Mouse (Mus musculus) heart, adult 8-10 months (tissue): ENCODE measurements around the gene Arhgef10l. TPM values are rescaled to one million over a fixed set of nuclear protein-coding genes. Genes with fewer than 3 reads are reported as not detected.

Source experiments
- DNase-seq: peaks from one replicate; pipeline ENCODE4 v3.0.0; 2022; ENCODE audit warnings: low spot score
- total RNA-seq, 4 experiments: library from RNA; stranded (reverse); gene quantifications; 2 replicates each; pipeline ENCODE4 v1.2.4; 2022

Arhgef10l gene
- total RNA-seq, 4 experiments from 2014 or later, result 59.6 to 80.5 (median 71.9) TPM

DNA sequence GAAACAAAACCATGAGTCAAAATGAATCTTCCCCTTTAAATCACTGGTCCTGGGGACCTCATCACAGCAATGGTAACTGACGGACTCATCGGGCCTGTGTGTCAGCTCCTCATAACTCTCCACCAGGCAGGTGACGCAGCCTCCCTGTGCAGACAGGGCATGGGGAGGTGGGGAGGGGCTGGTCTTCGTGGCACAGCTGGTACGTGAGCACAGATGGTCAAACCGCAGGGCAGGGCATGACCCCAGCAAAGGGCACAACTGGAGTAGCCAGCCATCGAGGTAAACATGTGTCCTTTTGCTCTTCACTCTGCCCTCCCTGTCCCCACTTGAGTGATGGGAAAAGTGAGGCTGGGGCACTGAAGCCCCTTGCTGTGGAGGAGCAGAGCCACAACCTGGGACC, 59.0 kb downstream of the Arhgef10l start:
- DNase-seq, result no peak

DNA sequence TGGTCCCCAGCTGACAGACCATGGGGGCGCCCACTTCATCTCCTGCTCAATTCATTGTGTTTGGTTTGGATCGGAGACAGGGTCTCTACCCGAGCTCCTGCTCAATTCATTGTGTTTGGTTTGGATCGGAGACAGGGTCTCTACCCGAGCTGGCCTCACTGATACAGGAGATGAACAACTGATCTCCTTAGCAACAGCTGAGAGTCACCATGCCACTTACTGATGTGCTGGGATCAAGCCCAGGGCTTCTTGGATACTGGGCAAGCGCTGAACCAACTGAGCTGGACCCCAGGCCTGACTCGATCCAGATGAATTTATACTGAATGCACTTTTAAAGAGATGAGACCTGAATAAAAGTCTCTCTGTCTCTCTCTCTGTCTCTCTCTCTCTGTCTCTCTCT, 59.6 kb downstream of the Arhgef10l start:
- DNase-seq, result no peak

- no peak for DNase-seq
Observed at GRCm38 (mm10) chr4:140605790-140606189, 60.0 kb downstream of the Arhgef10l start.

GRCm38 (mm10) chr4:140605247-140605646, 60.6 kb downstream of the Arhgef10l start:
- DNase-seq, result no peak

- DNase-seq, result no peak
Observed at GRCm38 (mm10) chr4:140604541-140604940, 61.3 kb downstream of the Arhgef10l start.

GRCm38 (mm10) chr4:140602022-140602421, 63.8 kb downstream of the Arhgef10l start:
- DNase-seq, result no peak

GRCm38 (mm10) chr4:140601153-140601552, 64.7 kb downstream of the Arhgef10l start:
- DNase-seq, result no peak

GRCm38 (mm10) chr4:140598846-140599245, 67.0 kb downstream of the Arhgef10l start:
- DNase-seq, result no peak

DNA sequence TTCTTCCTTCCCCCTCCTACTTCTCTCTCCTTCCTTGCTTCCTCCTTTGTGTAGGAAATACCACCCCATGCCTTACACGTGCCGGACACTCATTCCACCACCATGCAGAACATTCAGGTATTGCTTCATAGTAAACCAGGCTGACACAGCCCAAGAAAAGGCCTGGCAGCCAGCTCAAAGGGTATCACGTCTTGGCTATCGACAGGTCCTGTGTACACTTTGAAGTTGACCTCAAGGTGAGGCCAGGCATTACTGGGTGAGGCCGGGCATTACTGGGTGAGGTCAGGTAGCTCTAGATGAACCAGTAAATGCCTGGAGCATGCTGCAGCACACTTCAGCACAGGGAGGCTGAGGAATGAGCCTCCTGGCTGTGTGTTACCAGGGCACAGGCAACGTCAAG, 67.9 kb downstream of the Arhgef10l start:
- no peak for DNase-seq

- no peak for DNase-seq
Observed at GRCm38 (mm10) chr4:140597378-140597777, 68.4 kb downstream of the Arhgef10l start.

GRCm38 (mm10) chr4:140593771-140594505, 71.9 kb downstream of the Arhgef10l start:
- no peak for DNase-seq

DNA sequence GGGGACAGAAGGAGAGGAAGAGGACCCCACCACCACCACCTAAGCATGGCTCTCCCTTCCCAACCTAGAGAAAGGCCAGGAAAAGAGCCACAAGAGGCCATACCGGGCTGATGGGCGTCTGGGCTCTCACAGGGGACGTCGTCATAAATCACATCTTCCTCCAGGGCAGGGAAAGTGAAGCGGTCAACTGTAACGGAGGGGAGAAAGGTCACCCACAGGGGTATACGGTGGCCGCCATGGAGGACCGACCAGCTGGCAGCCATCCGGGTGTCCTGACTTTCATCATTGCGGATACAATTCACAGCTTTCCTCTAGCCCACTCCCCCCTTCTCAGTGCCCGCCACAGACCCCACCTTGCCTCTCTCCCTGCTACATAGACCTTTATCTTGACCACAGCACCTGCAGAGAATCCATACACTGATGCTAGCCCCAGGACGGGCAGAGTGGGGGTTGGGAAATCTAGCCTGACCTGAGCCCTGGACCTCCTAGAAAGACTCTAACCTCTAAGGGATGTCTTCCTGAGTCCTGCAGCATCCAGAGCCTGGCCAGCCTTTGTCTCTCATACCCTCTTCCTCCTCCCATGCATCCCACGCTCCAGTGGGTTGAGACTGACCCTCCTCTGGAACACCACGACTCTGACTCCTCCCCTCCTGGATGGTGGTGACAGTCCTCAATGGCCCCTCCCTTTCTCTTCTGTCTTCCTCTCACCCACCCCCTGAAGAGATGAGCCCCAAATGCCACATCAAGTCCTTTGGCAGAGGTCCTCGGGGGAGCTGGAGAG, 72.6 kb downstream of the Arhgef10l start:
- DNase-seq, result no peak

- DNase-seq, result peak; percentile 85
Observed at GRCm38 (mm10) chr4:140592217-140592759, 73.5 kb downstream of the Arhgef10l start.

DNA sequence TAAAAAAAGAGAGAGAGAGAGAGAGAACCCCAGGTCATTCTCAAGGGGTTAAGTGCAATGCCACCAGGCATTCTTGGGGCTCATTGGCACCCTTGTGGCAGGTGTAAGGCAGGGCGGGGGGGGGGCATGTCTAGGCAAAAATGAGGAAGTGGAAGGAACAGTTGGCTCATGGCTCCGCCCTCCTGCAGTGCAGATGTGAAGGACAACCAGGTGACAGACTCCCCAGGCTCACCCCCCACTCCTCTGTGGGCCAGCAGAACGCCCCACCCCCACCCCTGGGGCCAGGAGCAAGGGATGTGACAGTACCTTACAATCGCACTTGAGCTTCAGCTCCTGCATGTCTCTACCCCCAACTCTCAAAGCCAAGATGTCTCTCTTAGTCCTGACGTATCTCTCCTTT, 79.3 kb downstream of the Arhgef10l start:
- no peak for DNase-seq

DNA sequence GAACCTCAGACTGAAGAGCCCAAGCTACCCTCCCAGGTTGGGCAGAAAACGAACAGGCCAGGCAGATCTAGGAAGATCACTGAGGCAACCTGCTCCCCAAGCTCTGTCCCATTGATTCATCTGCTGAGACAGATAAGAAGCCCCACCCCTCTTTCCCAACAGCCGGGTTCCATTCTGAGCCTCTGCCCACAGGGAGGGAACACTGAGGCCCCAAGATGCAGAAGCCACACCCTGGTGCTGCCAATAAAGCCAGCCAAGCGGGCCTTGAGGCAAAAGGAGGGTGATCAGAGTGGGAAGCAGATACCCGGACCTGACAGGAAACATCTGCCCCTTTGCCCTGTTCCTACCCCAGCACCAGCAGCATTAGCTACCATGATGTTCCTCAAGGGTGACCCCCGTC, 81.6 kb downstream of the Arhgef10l start:
- no peak for DNase-seq

DNA sequence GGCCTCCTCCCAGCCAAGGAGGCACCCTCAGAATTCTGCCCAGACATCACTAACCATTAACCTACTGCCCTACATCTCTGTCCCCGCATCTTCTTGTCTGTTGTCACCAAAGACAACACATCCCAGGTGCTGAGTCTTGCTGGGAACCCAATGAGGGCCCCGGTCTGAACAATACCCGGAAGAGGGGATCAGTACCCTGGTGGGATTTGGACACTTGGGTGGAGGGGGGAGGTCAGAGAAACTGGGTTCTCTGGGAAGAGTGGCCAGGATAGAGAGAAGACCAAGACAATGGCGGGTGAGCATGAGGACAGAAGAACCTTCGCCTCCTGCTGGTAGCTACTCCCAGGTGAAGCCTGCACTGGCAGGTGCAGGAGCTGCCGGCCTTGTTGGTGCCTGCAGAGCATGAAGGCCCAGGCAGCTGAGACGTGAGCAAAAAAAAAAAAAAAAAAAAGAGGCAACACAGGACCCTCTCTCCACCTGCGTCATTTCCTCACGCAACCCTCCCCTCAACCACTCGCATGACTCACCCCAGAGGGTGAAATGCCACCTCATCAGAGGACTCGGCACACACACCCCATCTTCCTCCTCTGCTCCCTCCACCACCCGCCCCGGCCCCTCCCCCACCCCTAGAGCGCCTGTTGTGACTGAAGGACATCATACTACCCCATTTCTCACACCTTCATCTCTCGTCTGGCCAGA, 83.3 kb downstream of the Arhgef10l start:
- no peak for DNase-seq

DNA sequence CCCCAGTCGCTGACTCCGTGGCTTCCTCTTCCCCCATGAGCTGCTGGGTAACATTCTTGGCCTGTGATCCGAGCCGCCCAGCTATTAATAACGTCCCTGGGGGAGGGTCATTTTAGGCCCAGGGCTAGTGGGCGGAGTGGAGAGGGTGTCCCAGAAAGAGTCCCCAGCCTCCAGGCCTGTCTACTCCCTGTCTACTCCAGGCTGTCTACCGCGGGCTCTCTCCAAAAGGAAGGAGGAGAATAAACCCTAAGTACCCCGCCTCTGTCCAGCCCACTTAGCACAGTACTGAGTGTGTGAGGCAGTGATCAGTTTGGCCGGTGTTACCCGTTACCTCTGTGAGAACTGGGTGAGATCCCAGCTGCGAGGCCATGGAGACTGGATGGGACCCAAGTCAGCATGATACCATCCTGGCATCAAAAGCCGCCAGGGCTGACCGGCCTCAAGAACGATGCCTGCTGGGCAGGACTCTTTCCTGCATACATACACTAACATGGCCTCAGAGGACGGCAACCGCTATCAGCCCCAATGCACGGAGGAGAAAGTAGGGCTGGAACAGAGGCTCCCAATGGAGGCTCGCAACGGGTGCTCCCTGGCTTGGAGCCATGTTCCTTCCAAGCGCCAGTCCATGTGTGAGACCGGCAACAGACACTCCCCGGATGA, 84.0 kb downstream of the Arhgef10l start:
- peak; percentile 85 for DNase-seq

DNA sequence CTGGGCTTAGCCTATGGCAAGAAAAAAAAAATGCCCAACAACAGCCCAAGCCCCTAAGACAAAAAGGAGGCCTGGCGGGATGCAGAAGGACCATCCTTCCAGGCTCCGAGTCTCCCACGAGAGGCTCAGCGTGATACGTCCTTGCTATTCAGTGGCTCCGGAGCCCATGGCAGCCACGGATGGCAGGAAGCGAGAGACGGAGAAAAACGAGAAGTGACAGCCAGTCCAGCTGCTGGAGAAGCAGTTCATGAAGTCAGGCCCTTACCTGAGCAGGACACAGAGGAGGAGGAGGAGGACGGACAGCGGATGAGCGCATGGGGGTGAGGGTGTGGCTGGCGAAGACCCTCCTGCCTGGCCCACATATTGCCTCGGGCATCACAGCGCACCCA, 84.5 kb downstream of the Arhgef10l start:
- no peak for DNase-seq

DNA sequence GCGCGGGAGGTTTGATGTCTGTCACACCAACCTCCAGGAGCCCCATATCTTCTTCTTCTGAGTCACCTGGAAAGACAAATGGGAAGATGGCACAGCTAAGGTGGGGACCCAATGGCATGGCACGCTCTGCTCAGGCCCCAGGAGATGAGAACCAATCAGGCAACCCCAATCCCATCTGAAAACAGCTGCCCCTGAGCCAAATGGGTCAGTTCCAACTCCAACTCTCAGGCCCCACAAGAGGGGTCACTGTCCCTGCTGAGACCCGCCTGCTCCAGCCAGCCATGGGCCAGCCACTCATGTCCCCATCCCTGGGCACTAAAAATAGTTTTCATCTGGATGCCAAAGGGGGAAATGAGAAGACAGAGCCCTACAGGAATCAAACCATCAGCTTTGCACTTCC, 84.9 kb downstream of the Arhgef10l start:
- DNase-seq, result peak; percentile 36

- DNase-seq, result no peak
Observed at GRCm38 (mm10) chr4:140579576-140579975, 86.2 kb downstream of the Arhgef10l start.

DNA sequence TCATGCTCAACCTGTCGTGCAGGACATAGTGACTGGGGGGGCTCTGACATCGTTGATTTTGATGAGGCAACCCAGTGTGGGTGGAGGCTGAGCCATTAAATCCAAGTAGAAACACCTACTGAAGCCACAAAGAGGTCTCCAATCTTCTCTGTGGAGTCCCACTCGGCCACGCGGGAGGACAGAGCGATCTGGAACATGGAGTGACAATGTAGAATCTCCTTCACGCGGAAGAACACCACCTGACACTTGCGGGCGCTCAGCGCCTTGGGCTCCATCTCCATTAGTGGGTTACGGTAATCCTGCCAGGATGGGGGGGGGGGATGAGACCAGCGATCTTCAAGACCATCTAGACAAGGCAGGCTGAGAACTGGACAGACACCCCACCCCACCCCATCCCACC, 86.7 kb downstream of the Arhgef10l start:
- no peak for DNase-seq

DNA sequence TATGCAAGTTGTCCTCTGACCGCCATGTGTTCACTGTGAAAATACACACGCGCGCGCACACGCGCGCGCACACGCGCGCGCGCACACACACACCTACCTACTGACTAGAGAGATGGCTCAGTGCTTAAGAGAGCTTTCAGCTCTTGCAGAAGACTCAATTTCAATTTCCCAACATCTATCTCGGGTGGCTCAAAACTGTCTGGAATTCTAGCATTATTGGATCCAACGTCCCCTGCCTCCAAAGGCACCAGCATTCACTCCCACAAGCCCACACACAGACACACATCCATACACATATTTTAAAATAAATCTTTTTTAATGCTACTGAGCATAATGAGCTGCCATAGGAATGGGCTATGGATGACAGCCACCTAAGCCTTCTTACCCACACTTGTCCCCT, 89.2 kb downstream of the Arhgef10l start:
- DNase-seq, result no peak
